Mouse (Mus musculus) hindbrain, embryonic 15.5 days (tissue): Measurements from ENCODE around the gene Vmn2r68. TPM values are rescaled to one million over a fixed set of nuclear protein-coding genes. Genes with fewer than 3 reads are reported as not detected.

ENCODE experiments used
- ATAC-seq: fragments of 200-750 bp; cut with Nextera tagmentation; 2 replicates; pipeline ENCODE4 v1.8.0; 2017; ENCODE audit warnings: low read depth, moderate number of reproducible peaks, moderate TSS enrichment; ENCODE audit not compliant: low FRiP score
- H3K27ac ChIP-seq: fragments of 300-500 bp; sonication (generic); replicated peaks from 2 replicates; pipeline ENCODE4 v1.5.1; 2015; ENCODE audit warnings: mild to moderate bottlenecking, inconsistent platforms
- H3K27me3 ChIP-seq: fragments of 300-500 bp; sonication (generic); 2 replicates; pipeline ENCODE4 v1.6.1; 2015; ENCODE audit warnings: control low read depth, inconsistent platforms
- H3K36me3 ChIP-seq: fragments of 300-500 bp; sonication (generic); 2 replicates; pipeline ENCODE4 v1.6.1; 2015; ENCODE audit warnings: control low read depth, inconsistent platforms
- H3K4me1 ChIP-seq: fragments of 300-500 bp; sonication (generic); replicated peaks from 2 replicates; pipeline ENCODE4 v1.6.1; 2015; ENCODE audit warnings: control low read depth, inconsistent platforms
- H3K4me2 ChIP-seq: fragments of 300-500 bp; sonication (generic); 2 replicates; pipeline ENCODE4 v1.6.1; 2015; ENCODE audit warnings: moderate library complexity, mild to moderate bottlenecking, inconsistent platforms
- H3K4me3 ChIP-seq: fragments of 300-500 bp; sonication (generic); 2 replicates; pipeline ENCODE4 v1.5.1; 2015; ENCODE audit warnings: mild to moderate bottlenecking, inconsistent platforms
- H3K9ac ChIP-seq: fragments of 300-500 bp; sonication (generic); 2 replicates; pipeline ENCODE4 v1.6.1; 2015; ENCODE audit warnings: inconsistent platforms
- H3K9me3 ChIP-seq: fragments of 300-500 bp; sonication (generic); 2 replicates; pipeline ENCODE4 v1.6.1; 2016; ENCODE audit warnings: control low read depth, inconsistent platforms
- polyA plus RNA-seq: library from polyadenylated mRNA; unstranded; fragments of >200 nt; fragmentation: Nextera tagmentation; extraction: Ambion mirVana; gene quantifications from 2 replicates; pipeline ENCODE4 v1.2.1, GENCODE M21; 2015

Vmn2r68 gene
- not detected in 2 replicates for polyA plus RNA-seq

DNA sequence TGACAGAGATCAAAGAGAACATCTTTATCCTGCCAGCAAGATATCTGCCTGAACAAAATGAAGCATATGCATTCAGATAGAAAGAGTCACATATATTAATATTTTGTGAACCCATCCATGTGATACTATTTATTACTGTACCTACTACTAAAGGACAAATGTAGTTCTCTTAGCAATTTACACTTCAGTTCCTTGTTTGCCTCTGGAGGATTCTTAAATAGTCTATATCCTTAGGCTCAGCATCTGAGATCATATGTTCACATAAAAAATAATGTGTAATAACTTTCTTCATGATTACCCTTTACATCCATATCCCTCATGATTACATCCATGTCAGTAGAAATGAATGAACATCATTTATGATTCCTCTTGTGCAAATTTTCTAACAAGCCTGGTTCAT, at the start of gene Vmn2r68:
Gene Vmn2r68, minus strand, starts transcription at position 101 of the 400 bp plus-strand sequence.
- no peak within 1 kb of the TSS for H3K27ac ChIP-seq
- H3K9me3 ChIP-seq = no peaks in the 10 kb centered on the region
- no peaks in the 10 kb centered on the region for H3K4me1 ChIP-seq
- no peak for ATAC-seq
- H3K36me3 ChIP-seq = no peaks in the 10 kb centered on the region
- no peak within 1 kb of the TSS for H3K9ac ChIP-seq
- H3K4me3 ChIP-seq = no peak within 1 kb of the TSS
- no peak within 1 kb of the TSS for H3K4me2 ChIP-seq
- H3K27me3 ChIP-seq = no peaks in the 10 kb centered on the region

Other genes starting within 250 kb of the Vmn2r68 start
- not detected in 2 replicates for gene Vmn2r66, start 225.5 kb downstream of the Vmn2r68 start, polyA plus RNA-seq
- not detected in 2 replicates for gene Vmn2r67, start 81.8 kb downstream of the Vmn2r68 start, polyA plus RNA-seq
- not detected in 2 replicates for gene Vmn2r69, start 178.1 kb upstream of the Vmn2r68 start, polyA plus RNA-seq